Mouse (Mus musculus) T-helper 1 cell (primary cell): ENCODE data around the gene Aldh1a3.

ENCODE experiments used
- in situ Hi-C: fragments of 300-600 bp; cut with MboI, MseI; formaldehyde crosslinking; loops from one replicate; pipeline ENCODE4 v1.15.1; 2025; ENCODE audit warnings: high pct_unique_total_duplicates

Aldh1a3 gene

GRCm38 (mm10) chr7:66370970-66371369 lies 56.3 kb downstream of the Aldh1a3 start:
- in situ Hi-C loops: no loop called here

GRCm38 (mm10) chr7:66369934-66370445 lies 57.3 kb downstream of the Aldh1a3 start:
- in situ Hi-C loops: no loop called here

DNA sequence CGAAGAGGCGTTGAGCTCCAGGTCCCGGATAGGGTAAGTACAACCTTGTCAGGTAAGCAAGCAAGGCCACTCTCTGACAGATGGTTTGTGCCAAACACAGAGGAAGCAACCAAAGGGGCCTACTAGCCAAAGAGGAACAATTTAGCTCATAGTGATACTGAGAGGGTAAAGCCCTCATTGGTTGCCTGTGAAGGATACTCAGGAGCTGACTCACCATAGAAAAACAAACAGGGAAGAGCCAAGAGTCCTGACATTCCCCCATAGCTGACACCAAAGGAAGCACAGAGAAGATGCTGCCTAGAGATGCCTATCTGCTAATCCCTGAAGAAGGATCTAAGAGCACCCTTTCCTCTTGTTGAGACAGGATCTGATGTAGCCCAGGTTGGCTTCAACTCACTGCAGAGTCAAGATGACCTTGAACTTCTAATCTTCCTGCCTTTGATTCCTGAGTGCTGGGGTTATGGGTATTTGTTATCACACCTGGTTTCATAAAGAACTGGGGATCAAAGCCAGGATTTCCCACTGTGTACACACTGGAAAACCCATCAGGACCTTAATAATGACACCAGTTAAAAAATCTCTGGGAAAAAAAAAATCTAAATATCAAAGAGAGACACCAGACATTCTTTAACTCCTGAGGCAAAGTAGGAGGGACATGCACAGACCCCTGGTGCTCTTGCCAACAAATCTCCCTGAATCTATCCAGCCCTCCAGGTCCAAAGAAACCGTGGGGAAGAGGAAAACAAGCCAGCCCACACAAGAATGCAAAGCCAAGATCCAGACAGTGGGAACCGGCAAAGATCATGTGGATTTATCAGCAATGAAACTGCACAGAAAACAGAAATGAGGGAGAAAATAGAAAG lies 58.0 kb downstream of the Aldh1a3 start:
- in situ Hi-C loops: no loop called here

- in situ Hi-C loops: no loop called here
These were observed 61.4 kb downstream of the Aldh1a3 start, which contains the start of gene Gm10974 for GRCm38 (mm10) chr7:66365904-66366303. TSS of gene Gm10974 (plus strand) at chr7:66365905.

- in situ Hi-C loops: no loop called here
These were observed 61.9 kb downstream of the Aldh1a3 start for GRCm38 (mm10) chr7:66365411-66365810.

GRCm38 (mm10) chr7:66364491-66364890 lies 62.8 kb downstream of the Aldh1a3 start:
- in situ Hi-C loops: no loop called here

DNA sequence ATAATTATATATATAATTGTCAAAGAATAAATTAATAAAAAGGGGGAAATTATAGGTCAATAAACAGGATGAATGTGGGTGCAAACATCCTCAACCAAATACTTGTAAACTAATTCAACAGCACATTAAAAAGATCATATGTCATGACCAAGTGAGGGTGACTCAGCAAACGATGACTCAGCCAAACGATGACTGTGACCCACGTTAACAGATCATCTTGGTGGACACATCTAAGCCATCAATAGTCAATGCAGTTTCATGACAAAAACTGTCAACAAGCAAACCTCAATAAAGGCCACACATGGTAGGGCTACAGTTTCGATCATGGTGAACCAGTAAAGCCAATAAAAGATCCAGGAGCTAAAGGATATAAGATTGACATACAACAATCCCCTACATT lies 68.3 kb downstream of the Aldh1a3 start:
- in situ Hi-C loops: no loop called here

- in situ Hi-C loops: no loop called here
These were observed 68.9 kb downstream of the Aldh1a3 start for GRCm38 (mm10) chr7:66358461-66358860.

GRCm38 (mm10) chr7:66355791-66356522 lies 71.4 kb downstream of the Aldh1a3 start:
- in situ Hi-C loops: no loop called here

GRCm38 (mm10) chr7:66354911-66355310 lies 72.4 kb downstream of the Aldh1a3 start:
- in situ Hi-C loops: no loop called here

- in situ Hi-C loops: no loop called here
These were observed 76.2 kb downstream of the Aldh1a3 start for GRCm38 (mm10) chr7:66351074-66351473.

GRCm38 (mm10) chr7:66349670-66350069 lies 77.6 kb downstream of the Aldh1a3 start:
- in situ Hi-C loops: no loop called here

DNA sequence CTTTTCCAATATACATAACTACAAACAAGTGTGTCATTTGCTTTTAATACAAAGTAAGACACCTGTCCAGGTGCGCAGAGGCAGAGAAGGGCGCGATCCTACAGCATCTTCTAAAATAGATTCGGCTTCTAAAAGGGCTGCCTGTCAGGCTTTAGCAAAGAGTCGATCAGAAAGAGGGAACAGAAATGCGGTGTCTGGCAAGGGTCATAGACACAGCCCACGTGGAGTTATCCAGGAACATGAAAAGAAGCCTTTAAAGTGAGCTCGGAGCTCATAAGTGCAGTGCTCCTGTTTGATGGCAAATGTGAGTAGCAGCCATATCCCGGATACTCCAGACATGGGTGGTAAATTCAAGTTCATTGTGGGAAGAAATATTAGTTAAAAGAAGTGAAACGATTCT lies 78.7 kb downstream of the Aldh1a3 start:
- in situ Hi-C loops: no loop called here

GRCm38 (mm10) chr7:66346959-66347663 lies 80.2 kb downstream of the Aldh1a3 start:
- in situ Hi-C loops: no loop called here

GRCm38 (mm10) chr7:66343307-66343706 lies 84.0 kb downstream of the Aldh1a3 start:
- in situ Hi-C loops: no loop called here

DNA sequence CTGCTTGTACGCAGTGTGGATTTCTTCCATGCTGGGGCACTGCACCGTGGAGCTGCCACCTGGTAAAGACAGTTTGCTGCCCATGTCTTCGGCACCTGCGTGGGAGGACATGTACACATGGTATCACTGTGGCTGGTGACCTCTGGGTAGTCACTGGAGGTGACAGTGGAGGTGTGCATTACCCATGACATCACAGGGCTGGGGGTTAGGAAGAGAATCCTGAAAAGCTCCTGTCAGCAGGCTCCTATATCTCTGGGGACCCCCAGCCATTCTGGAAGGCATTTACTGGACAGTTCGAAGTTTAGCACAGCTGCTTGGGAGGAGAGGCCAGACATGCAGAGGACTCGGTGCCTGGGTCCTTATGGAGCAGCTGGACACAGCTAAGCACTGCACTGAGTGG lies 84.5 kb downstream of the Aldh1a3 start:
- in situ Hi-C loops: no loop called here

DNA sequence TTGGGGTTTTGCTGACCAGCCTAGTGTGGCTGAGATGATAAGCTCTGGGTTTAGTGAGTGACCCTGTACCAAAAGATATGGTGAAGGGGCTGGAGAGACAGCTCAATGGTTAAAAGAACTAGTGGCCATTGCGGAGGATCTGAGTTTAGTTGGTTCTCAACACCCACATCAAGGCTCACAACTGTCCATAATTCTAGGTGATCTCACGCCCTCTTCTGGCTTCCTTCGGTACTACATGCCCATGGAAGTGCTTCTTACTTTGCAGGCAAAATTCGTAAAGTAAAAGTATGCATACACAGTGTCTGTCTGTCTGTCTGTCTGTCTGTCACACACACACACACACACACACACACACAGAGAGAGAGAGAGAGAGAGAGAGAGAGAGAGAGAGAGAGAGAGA lies 85.0 kb downstream of the Aldh1a3 start:
- in situ Hi-C loops: no loop called here
